Mouse (Mus musculus): ENCODE measurements around the gene Lrrc2. TPM values are rescaled to one million over a fixed set of nuclear protein-coding genes. Genes with fewer than 3 reads are reported as not detected.

Gene Lrrc2
- total RNA-seq, 2 experiments from 2014 or later = 23.7 to 24.1 TPM

DNA sequence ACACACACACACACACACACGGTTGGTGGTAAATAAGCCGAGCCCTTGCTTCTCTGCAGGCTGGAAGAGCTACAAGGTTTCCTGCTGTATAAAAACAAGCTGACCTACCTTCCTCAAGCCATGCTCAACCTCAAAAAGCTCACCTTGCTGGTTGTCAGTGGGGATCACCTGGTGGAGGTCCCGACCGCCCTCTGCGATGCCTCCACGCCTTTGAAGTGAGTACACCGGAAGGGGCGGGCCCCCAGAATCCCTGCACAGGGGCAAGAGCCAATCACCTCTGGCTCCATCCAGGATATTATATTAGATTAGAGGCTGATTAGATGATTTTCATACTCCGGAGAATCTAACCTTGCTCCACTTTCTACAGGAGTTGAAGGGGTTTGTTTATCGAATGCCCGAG is 28.1 kb downstream of the Lrrc2 start:
- intact Hi-C loops (cut with DNase I; ENCODE audit: low total_unique reads) = no loop called here
- no peak for DNase-seq

- no peak for DNase-seq
- intact Hi-C loops (cut with DNase I; ENCODE audit: low total_unique reads) = no loop called here
These were observed 31.0 kb downstream of the Lrrc2 start for GRCm38 (mm10) chr9:110982351-110982750.

GRCm38 (mm10) chr9:110984096-110984495 is 32.8 kb downstream of the Lrrc2 start:
- no peak for DNase-seq
- intact Hi-C loops (cut with DNase I; ENCODE audit: low total_unique reads) = no loop called here

DNA sequence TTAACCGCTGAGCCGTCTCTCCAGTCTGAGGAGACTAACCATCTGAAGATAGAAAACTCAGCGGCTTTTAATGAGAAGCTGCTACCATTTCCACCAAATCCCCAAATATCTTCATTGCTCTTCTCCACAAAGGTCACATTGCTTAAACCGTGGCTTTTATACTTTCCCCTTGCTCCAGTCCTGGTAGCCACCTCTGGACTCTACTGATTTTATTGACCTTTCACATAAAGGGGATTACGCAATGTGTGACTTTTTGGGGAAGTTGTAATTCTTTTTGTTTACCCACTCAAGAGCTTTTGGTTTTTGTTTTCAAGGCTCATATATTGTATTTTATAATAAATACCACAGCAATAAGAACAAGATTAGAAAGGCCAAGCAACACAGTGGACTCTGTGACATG is 34.2 kb downstream of the Lrrc2 start:
- intact Hi-C loops (cut with DNase I; ENCODE audit: low total_unique reads) = no loop called here
- DNase-seq = no peak

GRCm38 (mm10) chr9:110985951-110986350 is 34.6 kb downstream of the Lrrc2 start:
- intact Hi-C loops (cut with DNase I; ENCODE audit: low total_unique reads) = no loop called here
- DNase-seq = no peak

- no peak for DNase-seq
- intact Hi-C loops (cut with DNase I; ENCODE audit: low total_unique reads) = no loop called here
These were observed 36.0 kb downstream of the Lrrc2 start for GRCm38 (mm10) chr9:110987331-110987730.

GRCm38 (mm10) chr9:110988078-110988477 is 36.7 kb downstream of the Lrrc2 start:
- DNase-seq = no peak
- intact Hi-C loops (cut with DNase I; ENCODE audit: low total_unique reads) = no loop called here

DNA sequence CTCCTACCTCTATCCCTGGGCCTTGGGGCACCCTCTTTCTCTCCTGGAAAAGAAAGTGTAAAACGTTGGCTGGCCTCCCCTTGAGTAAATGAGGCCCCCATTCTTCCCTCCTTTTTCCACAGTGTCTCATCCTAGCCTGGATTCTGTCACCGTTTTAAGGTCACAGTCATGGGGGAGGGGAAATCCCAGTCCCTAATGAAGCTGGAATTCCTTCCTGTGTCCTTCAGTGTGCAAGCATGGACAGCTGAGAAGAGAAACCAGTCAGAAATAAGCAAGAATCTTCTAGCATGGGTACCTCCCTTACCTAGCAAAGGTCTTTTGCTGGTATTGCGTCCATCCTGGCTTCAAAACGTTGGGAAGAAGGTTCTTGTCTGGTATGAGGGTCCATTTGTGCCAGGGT is 37.8 kb downstream of the Lrrc2 start:
- DNase-seq = no peak
- intact Hi-C loops (cut with DNase I; ENCODE audit: low total_unique reads) = no loop called here

GRCm38 (mm10) chr9:110989543-110989942 is 38.2 kb downstream of the Lrrc2 start:
- no peak for DNase-seq
- intact Hi-C loops (cut with DNase I; ENCODE audit: low total_unique reads) = no loop called here

DNA sequence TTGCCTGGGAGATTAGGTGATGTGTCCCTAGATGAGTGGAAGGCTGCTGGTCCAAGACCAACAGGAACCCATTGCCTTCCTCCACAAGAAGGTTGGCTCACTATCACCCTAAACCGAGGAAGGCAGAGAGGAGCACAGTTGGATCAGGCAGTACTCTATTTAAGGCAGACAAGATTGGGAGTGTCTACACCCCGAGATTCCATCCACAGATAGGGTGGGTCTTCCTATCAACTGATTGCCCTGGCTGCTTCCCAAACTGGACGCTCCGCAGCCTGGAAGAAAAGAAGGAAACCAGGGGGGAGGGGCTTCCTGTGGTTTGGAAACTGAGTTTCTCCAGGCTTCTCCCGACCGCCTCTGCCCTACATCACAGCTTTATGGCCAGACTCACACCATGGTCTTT is 38.9 kb downstream of the Lrrc2 start, which contains the start of gene Rtp3:
Gene Rtp3 (minus strand): TSS at position 380 of the 400 bp plus-strand sequence.
- intact Hi-C loops (cut with DNase I; ENCODE audit: low total_unique reads) = no loop called here

GRCm38 (mm10) chr9:110993281-110993709 is 42.0 kb downstream of the Lrrc2 start:
- intact Hi-C loops (cut with DNase I; ENCODE audit: low total_unique reads) = no loop called here
- no peak for DNase-seq

More for the DNA sequence above, 38.9 kb downstream of the Lrrc2 start, which contains the start of gene Rtp3:
- peak; percentile 23 for DNase-seq

DNA sequence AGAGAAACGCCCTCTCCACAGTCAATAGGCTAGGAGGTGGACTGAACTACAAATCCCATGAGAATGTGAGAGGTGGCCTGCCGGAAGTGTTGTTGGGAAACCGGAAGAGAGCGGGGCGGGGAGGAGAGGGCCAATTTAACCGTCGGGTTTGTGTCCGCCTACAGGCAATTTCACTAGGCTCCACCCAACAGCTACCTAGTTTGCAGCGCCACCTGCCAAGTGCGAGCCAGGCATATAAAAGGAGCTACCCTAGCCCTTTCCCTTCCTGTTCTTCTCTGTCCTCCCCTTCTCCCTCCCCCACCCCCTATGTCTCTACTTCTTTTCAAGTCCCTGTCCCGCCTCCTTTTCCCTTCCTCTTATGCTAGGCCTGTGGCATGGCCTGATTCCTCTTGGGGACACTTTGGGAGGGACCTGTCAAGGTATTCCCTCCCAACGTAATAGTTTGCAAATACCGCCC is 43.4 kb downstream of the Lrrc2 start:
- peak; percentile 66 for DNase-seq
- intact Hi-C loops (cut with DNase I; ENCODE audit: low total_unique reads) = loop anchor here (5.0 kb wide), 1 partner anchor 43 kb away; no protein-coding TSS in a partner anchor

DNA sequence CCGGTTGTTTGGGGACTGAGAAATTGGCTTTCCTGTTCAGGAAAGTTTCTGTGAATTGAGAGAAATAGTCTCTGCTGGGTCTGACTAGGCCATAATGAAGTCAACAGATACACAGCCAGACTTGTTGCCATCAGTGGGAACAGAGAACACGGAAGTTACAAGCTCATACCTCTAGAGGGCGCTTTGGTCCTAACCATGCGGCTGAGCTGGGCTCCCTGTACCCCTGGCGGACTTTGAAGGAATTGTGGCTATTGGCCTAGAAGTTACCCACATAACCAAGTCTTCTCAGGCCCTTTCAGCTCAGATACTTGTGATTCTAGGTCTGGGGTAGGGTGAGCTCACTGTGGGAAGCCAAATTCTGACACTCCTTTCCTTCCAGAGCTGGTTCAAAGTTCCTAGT is 45.9 kb downstream of the Lrrc2 start:
- DNase-seq = peak; percentile 75
- intact Hi-C loops (cut with DNase I; ENCODE audit: low total_unique reads) = loop anchor here (5.0 kb wide), 1 partner anchor 40 kb away; no protein-coding TSS in a partner anchor

DNA sequence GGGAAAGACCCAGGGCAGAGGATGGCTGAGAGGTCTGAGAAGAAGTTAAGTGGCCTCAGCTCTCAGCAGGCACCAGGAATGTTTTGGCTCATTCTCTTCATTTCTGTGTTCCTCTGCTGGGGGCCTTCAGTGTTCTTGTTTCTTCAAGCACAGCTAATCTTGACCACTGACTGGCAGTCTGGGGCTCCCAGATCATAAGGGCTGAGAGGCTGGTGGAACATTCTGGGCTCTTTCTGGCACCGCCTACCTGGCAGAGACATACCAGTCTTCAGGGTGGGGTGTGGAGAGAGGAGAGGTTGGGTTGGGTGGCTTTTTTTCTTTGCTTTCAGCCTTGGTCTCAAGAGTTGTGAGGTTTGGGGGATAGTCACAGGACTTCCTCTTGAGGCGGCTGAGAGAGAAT is 47.7 kb downstream of the Lrrc2 start:
- DNase-seq = no peak
- intact Hi-C loops (cut with DNase I; ENCODE audit: low total_unique reads) = loop anchor here (2.0 to 5.0 kb wide), 2 partner anchors 38 to 72 kb away; no protein-coding TSS in a partner anchor

DNA sequence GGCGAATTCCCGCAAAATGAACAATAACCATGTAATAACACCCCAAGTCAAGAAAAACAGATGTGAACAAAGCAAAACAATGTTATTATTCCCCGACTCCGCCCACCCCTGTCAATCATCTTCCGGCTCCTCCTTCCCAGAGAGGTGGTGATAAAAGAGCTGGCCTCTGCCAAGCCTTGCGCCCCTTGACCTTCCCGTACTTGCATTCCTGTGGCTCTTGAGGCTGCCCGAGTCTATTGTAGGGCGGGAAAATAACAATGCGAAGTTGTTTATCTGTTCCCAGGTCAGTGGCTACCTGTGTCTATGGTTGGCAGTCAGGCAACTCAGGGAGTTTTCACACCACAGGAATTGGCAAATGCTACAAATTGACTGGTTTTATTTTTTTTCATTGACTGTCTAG is 48.5 kb downstream of the Lrrc2 start:
- no peak for DNase-seq
- intact Hi-C loops (cut with DNase I; ENCODE audit: low total_unique reads) = loop anchor here (2.0 to 5.0 kb wide), 2 partner anchors 37 to 71 kb away; no protein-coding TSS in a partner anchor

GRCm38 (mm10) chr9:111001621-111002020 is 50.3 kb downstream of the Lrrc2 start:
- intact Hi-C loops (cut with DNase I; ENCODE audit: low total_unique reads) = no loop called here
- no peak for DNase-seq

DNA sequence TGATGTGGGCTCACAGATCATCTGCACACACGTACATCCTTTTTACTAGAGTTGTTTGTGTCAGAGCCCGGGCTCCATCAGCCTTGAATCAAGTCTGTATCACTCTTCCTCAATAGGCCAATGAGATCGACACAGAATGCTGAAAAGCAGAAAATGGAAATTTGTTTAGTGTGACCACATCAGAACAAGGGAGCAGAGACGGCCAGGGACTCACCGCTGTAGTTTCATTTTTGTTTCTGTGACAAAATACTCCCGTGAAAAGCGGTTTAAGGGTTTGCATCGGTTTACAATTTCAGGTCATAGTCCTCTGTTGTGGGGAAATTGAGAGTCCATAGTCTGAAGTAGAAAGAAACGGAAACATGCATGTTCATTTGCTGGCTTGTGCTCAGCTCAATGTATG is 51.9 kb downstream of the Lrrc2 start:
- no peak for DNase-seq
- intact Hi-C loops (cut with DNase I; ENCODE audit: low total_unique reads) = no loop called here

DNA sequence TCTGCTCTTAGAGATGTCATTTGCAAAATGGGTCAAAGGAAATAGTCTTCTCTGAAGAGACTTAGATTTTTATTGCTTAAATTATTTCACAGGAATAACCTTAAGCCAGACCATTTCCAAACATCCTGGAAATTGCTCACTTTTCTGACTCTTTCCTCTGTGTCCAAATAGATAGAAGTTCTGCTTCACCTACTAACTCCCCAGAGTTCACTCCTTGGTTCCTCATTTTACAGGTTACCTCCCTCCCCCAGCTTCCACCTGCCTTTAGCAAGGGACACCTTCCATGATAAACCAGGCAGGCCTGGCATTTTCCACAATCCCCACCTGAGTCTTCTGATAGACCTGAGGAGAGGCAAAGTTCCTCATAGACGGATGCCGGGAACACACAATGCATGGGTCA is 55.2 kb downstream of the Lrrc2 start:
- intact Hi-C loops (cut with DNase I; ENCODE audit: low total_unique reads) = no loop called here
- DNase-seq = no peak

DNA sequence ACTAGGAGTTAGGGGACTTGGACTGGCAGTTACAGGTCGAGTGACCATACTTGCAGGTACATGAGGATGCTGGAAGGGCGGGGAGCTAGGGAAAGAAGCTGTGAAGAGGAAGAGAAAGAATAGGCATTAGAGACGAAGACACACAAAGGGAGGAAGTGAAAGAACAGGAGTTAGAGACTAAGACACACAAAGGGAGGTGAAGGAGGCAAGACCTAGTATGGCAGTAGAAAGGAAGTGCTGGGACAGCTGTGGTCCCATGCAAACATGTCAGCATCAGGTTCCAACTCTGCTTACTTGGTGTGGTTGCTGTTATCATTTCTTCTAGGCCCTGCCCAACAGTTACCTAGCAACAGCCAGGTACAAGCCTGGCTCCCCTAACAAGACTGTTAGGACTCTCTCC is 58.4 kb downstream of the Lrrc2 start:
- DNase-seq = no peak
- intact Hi-C loops (cut with DNase I; ENCODE audit: low total_unique reads) = no loop called here

DNA sequence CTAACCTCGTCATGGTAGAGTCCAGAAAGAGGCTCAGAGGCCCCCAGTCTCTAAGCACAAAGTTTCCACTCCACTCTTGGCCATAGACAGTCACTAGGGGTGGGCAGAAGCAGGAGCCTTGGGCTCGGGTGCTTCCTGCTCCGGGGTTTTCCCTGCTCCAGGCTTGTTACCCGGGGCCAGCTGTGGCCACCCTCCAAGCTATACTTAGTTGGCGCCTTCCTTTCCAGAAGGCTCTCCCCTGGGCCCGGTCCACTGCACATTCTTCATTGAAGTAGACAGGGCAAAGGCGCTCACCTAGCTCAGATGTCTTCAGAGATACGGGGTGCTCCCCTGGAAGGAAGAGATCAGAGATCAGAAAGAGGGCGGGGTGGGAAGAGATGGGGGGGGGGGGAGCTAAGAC is 60.2 kb downstream of the Lrrc2 start:
- intact Hi-C loops (cut with DNase I; ENCODE audit: low total_unique reads) = no loop called here
- no peak for DNase-seq

- DNase-seq = no peak
- intact Hi-C loops (cut with DNase I; ENCODE audit: low total_unique reads) = no loop called here
These were observed 60.7 kb downstream of the Lrrc2 start for GRCm38 (mm10) chr9:111012041-111012440.

DNA sequence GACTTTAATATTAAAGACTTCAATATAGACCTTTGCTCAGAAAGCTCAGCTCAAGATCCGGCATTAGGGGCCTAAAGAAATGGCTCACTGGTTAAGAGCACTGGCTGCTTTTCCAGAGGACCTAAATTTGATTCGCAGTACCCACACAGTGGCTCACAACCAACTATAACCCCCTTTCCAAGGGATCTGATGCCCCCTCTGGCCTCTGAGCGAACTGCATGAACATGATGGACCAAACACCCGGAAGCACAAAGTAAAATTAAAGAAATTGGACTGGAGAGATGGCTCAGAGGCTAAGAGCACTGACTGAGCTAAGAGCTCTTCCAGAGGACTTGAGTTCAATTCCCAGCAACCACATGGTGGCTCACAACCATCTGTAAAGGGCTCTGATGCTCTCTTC is 64.3 kb downstream of the Lrrc2 start:
- intact Hi-C loops (cut with DNase I; ENCODE audit: low total_unique reads) = no loop called here
- DNase-seq = no peak

All from gastrocnemius, postnatal 14 days (tissue).